Mouse (Mus musculus) heart, postnatal 0 days (tissue): ENCODE measurements around the gene Suv39h1.

ENCODE experiments used
- CTCF ChIP-seq: IDR thresholded peaks from 2 replicates; pipeline ENCODE4 v1.5.1; 2016; ENCODE audit warnings: antibody characterized with exemption, control low read depth, low read depth
- EP300 ChIP-seq: IDR thresholded peaks from 2 replicates; pipeline ENCODE4 v1.6.1; 2016; ENCODE audit warnings: antibody characterized with exemption, low read depth

GRCm38 (mm10) chrX:8013569-8014314 lies 60.8 kb downstream of the Suv39h1 start:
- TF ChIP-seq CTCF (no peak), EP300 (no peak)
